Mouse (Mus musculus) forebrain, embryonic 11.5 days (tissue): ENCODE results near the gene Ncor2. TPM values are rescaled to one million over a fixed set of nuclear protein-coding genes. Genes with fewer than 3 reads are reported as not detected.

Source experiments
- ATAC-seq: fragments of 200-750 bp; cut with Nextera tagmentation; replicated peaks from 2 replicates; pipeline ENCODE4 v1.8.0; 2017; ENCODE audit warnings: moderate TSS enrichment; ENCODE audit not compliant: low FRiP score
- DNase-seq: peaks from one replicate; pipeline ENCODE4 v3.0.0-alpha.2; 2017; ENCODE audit warnings: low spot score
- H3K27ac ChIP-seq: fragments of 300-500 bp; sonication (generic); 2 replicates; pipeline ENCODE4 v1.5.1; 2014; ENCODE audit warnings: low read depth, low read length
- H3K27me3 ChIP-seq: fragments of 300-500 bp; sonication (generic); 2 replicates; pipeline ENCODE4 v1.6.1; 2014; ENCODE audit warnings: mild to moderate bottlenecking, low read length, mixed read lengths; ENCODE audit not compliant: control insufficient read depth, insufficient read depth
- H3K36me3 ChIP-seq: fragments of 300-500 bp; sonication (generic); 2 replicates; pipeline ENCODE4 v1.6.1; 2014; ENCODE audit warnings: mild to moderate bottlenecking, low read length, moderate library complexity, mixed read lengths; ENCODE audit not compliant: control insufficient read depth, insufficient read depth
- H3K4me1 ChIP-seq: fragments of 300-500 bp; sonication (generic); replicated peaks from 2 replicates; pipeline ENCODE4 v1.6.1; 2014; ENCODE audit warnings: low read length, mixed read lengths; ENCODE audit not compliant: control insufficient read depth, insufficient read depth
- H3K4me2 ChIP-seq: fragments of 300-500 bp; sonication (generic); 2 replicates; pipeline ENCODE4 v1.6.1; 2014; ENCODE audit warnings: low read depth, mild to moderate bottlenecking, low read length, moderate library complexity, mixed read lengths; ENCODE audit not compliant: severe bottlenecking
- H3K4me3 ChIP-seq: fragments of 300-500 bp; sonication (generic); 2 replicates; pipeline ENCODE4 v1.5.1; 2014; ENCODE audit warnings: low read depth, low read length
- H3K9ac ChIP-seq: fragments of 300-500 bp; sonication (generic); 2 replicates; pipeline ENCODE4 v1.6.1; 2014; ENCODE audit warnings: low read length
- H3K9me3 ChIP-seq: fragments of 300-500 bp; sonication (generic); 2 replicates; pipeline ENCODE4 v1.6.1; 2016; ENCODE audit warnings: low read length, mixed read lengths; ENCODE audit not compliant: control insufficient read depth
- WGBS: fragments of 180-500 bp; shearing (Covaris S2); extraction: QIAGEN DNeasy Blood & Tissue Kit; methylation state at CpG from one replicate; pipeline ENCODE4 v1.1.7; 2014; 5-methylcytosine and 5-hydroxymethylcytosine counted together
- polyA plus RNA-seq: library from polyadenylated mRNA; unstranded; fragments of >200 nt; fragmentation: Nextera tagmentation; extraction: Ambion mirVana; gene quantifications from 2 replicates; pipeline ENCODE4 v1.2.1, GENCODE M21; 2014

Gene Ncor2
- polyA plus RNA-seq, 1 experiment from 2014 or later, result 27.3 TPM

DNA sequence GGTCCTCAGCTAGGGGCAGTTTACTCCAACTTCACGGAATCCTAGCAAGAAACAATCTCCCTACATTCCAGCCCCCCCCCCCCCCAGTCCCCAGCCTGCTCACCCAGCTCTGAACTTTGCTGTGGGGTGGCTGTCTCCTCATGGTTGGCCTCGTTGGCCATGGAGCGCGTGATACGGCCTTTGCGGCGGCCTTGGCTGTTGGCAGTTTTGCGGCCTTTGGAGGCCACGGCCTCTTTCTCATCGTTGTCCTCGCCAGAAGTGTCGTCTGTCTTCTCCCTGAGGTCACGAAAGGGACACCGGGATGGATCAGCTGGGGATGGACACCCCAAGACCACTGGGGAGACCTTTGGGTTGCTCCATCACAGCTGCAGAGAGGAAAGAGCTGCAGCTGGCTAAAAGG, 111.3 kb downstream of the Ncor2 start:
- H3K36me3 ChIP-seq, result no peaks in the 10 kb centered on the region; the same call in 1 of the 2 replicates
- H3K4me1 ChIP-seq, result no peaks in the 10 kb centered on the region
- no peak overlapping the region for H3K4me3 ChIP-seq
- H3K27me3 ChIP-seq, result no peaks in the 10 kb centered on the region
- no peak for DNase-seq
- 93% methylated on average over 14 of the region's 14 CpGs for WGBS
- no peak for ATAC-seq
- H3K4me2 ChIP-seq, result no peak overlapping the region
- H3K9me3 ChIP-seq, result no peaks in the 10 kb centered on the region
- no peak overlapping the region for H3K27ac ChIP-seq
- H3K9ac ChIP-seq, result no peak overlapping the region

- H3K27ac ChIP-seq, result no peak overlapping the region
- ATAC-seq, result no peak
- 90% methylated on average over 13 of the region's 13 CpGs for WGBS
These were observed 112.2 kb downstream of the Ncor2 start for GRCm38 (mm10) chr5:125066479-125067471.

GRCm38 (mm10) chr5:125063015-125063414, 116.0 kb downstream of the Ncor2 start:
- Histone ChIP-seq H3K4me3 (no peak overlapping the region), H3K27me3 (no peaks in the 10 kb centered on the region), H3K27ac (no peak overlapping the region; the same call in 1 of the 2 replicates), H3K36me3 (no peaks in the 10 kb centered on the region; the same call in 1 of the 2 replicates), H3K4me2 (no peak overlapping the region), H3K9ac (no peak overlapping the region), H3K9me3 (no peaks in the 10 kb centered on the region), H3K4me1 (peaks cover 5% of the 10 kb centered on the region; the same call in 1 of the 2 replicates)
- ATAC-seq (no peak), DNase-seq (no peak)
- 57% methylated on average over 17 of the region's 17 CpGs for WGBS

More at GRCm38 (mm10) chr5:125066479-125067471, 112.2 kb downstream of the Ncor2 start:
- no peak overlapping the region for H3K9ac ChIP-seq
- H3K27me3 ChIP-seq, result no peaks in the 10 kb centered on the region
- H3K4me3 ChIP-seq, result no peak overlapping the region
- no peaks in the 10 kb centered on the region; the same call in 1 of the 2 replicates for H3K36me3 ChIP-seq
- H3K9me3 ChIP-seq, result no peaks in the 10 kb centered on the region
- H3K4me1 ChIP-seq, result no peaks in the 10 kb centered on the region
- peak; percentile 85 for DNase-seq
- no peak overlapping the region for H3K4me2 ChIP-seq

DNA sequence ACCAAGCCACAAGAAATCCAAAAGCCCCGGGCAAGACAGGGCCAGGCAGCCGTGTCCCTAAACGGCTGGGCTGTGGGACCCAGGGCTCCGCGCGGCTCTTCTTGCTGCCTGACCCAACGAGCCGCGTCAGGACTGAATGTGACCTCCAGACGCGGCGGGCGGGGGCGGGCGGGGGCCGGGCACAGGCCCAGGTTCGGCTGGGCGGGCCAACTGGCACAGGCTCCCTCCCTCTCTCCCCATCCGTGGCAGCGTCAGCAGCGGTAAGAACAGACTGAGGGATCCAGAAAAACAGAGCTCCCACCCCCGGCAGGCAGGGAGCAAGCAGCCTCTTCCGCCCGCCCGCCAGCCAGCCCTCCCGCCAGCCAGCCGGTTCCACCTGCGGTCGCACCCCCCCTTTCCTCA, 120.8 kb downstream of the Ncor2 start:
- Histone ChIP-seq H3K36me3 (peaks cover 4% of the 10 kb centered on the region), H3K4me3 (peak overlapping the region; percentile 19), H3K27ac (no peak overlapping the region), H3K4me2 (peak overlapping the region; percentile 53), H3K4me1 (peaks cover 29% of the 10 kb centered on the region), H3K27me3 (no peaks in the 10 kb centered on the region), H3K9ac (peak overlapping the region; percentile 53), H3K9me3 (no peaks in the 10 kb centered on the region)
- ATAC-seq (no peak), DNase-seq (peak; percentile 70)
- 2% methylated on average over 21 of the region's 29 CpGs for WGBS

DNA sequence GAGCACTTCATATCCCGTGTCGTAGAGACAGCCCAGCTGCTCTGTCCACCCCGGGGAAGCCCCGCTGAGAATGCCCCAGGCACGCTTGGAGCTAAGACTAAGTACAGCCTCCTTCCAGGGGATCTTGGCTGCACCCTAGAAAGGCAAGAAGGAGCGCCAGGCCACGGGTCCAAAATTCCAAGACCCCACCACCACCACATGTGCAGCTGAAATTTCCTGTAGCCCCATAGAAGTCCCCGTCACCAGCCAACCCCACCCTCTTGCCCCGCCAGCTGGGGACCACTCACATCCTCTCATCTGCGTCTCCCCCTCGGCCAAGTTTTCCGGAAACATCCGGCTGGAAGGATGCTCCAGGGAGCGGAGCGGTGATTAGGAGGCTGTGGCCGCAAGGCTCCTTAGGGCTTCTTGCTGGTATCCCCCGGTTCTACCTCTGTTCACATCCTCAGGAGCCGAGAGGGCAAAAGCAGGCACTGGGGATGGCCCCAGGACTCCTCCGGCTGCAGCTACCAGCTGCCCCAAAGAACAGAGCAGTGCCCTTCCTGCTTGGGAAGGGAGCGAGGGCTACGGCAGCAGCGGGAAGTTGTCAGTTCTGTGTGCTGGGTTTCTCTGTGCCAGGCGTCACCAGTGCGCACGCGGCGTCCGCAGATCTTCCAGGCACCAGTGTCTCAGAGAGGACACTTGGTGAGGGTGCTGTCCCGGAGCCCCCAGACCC, 121.3 kb downstream of the Ncor2 start:
- Histone ChIP-seq H3K27me3 (no peaks in the 10 kb centered on the region), H3K9me3 (no peaks in the 10 kb centered on the region), H3K4me1 (peaks cover 29% of the 10 kb centered on the region), H3K4me2 (peak overlapping the region; percentile 53), H3K27ac (no peak overlapping the region), H3K9ac (peak overlapping the region; percentile 53), H3K36me3 (peaks cover 4% of the 10 kb centered on the region), H3K4me3 (peak overlapping the region; percentile 19)
- DNase-seq (peak; percentile 70), ATAC-seq (peak; percentile 35; the same call in 1 of the 2 replicates)
- 10% methylated on average over 29 of the region's 29 CpGs for WGBS

DNA sequence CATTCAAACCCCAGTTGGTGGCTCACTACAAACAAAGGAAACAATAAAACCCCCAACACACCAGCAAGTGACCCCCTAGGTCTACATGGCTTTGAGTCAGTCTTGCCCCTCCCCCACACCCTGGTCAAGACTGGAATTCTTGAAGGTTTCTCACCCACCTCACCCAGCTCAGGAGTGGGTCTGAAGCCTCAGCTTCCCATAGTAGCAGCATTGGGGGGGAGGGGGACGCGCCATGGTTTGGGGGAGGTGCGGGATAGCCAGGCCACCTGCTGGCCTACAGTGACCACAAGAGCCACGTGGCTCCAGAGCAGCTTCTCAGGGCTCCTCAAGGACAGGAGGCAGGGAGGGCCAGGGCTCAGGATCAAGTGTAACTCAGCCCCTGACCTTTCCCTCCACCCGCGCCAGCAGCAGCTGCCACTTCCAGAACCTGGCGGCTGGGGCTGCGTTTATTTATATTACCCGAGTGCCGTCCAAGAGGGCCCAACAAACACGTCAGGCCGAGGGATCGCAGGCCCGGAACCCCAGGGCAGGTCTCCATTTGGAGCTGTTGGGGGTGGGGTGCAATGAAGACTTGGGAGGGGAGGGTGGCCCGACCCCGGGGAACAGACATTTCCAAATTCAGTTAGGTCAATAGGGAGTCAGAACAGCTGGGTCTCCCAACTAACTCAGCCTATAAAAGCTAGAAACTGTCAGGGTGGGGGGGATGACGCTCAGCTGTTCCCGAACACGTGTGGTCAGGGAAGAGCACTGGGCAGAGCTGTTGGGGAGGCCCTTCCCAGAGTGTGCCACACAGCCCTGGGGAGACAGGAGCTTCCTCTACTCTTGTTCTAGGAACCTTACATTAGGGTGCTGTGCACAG, 122.1 kb downstream of the Ncor2 start:
- H3K9ac ChIP-seq, result peak overlapping the region; percentile 32
- no peaks in the 10 kb centered on the region for H3K27me3 ChIP-seq
- WGBS, result 6% methylated on average over 19 of the region's 19 CpGs
- peaks cover 31% of the 10 kb centered on the region for H3K4me1 ChIP-seq
- no peak overlapping the region for H3K27ac ChIP-seq
- DNase-seq (peak; percentile 69), ATAC-seq (peak; percentile 51; the same call in 1 of the 2 replicates)
- H3K4me2 ChIP-seq, result 0 out of 2 replicates have a peak overlapping the region, but pooled peaks have one; percentile 11
- no peak overlapping the region for H3K4me3 ChIP-seq
- H3K9me3 ChIP-seq, result no peaks in the 10 kb centered on the region
- H3K36me3 ChIP-seq, result peaks cover 4% of the 10 kb centered on the region

- Histone ChIP-seq H3K4me1 (peaks cover 31% of the 10 kb centered on the region), H3K4me3 (no peak overlapping the region), H3K9ac (no peak overlapping the region; the same call in 1 of the 2 replicates), H3K36me3 (peaks cover 4% of the 10 kb centered on the region), H3K9me3 (no peaks in the 10 kb centered on the region), H3K27me3 (no peaks in the 10 kb centered on the region), H3K4me2 (0 out of 2 replicates have a peak overlapping the region, but pooled peaks have one; percentile 11), H3K27ac (no peak overlapping the region)
- DNase-seq (peak; percentile 64), ATAC-seq (0 out of 2 replicates have a peak, but pooled peaks have one; percentile 10)
- 9% methylated on average over 6 of the region's 6 CpGs for WGBS
These were observed 122.7 kb downstream of the Ncor2 start for GRCm38 (mm10) chr5:125056331-125056695.

DNA sequence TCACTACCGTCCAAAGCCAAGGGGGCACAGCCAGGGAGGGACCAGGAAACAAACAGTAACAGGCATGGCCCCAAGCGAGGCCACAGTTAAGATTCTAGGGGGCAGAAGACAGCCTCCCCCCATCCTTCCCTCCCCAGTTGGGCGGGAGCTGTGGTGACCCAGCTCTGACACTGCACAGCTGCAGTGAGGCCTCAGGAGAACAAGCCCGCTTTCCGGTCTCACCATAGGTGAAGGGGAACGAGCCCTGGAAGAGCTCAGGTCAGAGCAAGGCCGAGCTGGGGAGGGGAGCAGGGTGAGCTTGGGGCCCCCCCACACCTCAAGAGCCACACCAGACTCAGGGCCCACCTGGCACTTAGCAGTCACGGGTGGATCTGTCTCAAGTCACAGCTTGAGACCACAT, 123.1 kb downstream of the Ncor2 start:
- no peak overlapping the region for H3K4me2 ChIP-seq

More for the DNA sequence above, 123.1 kb downstream of the Ncor2 start:
- DNase-seq (no peak), ATAC-seq (no peak)
- peaks cover 31% of the 10 kb centered on the region for H3K4me1 ChIP-seq
- no peak overlapping the region for H3K27ac ChIP-seq
- no peak overlapping the region for H3K9ac ChIP-seq
- no peaks in the 10 kb centered on the region for H3K27me3 ChIP-seq
- WGBS, result 56% methylated on average over 8 of the region's 8 CpGs
- no peak overlapping the region for H3K4me3 ChIP-seq
- H3K9me3 ChIP-seq, result no peaks in the 10 kb centered on the region
- peaks cover 4% of the 10 kb centered on the region for H3K36me3 ChIP-seq
